Mouse (Mus musculus) CH12.LX (cell line): ENCODE results near the gene Fgg. TPM values are rescaled to one million over a fixed set of nuclear protein-coding genes. Genes with fewer than 3 reads are reported as not detected.

Experiments used
- DNase-seq: peaks from one replicate; pipeline ENCODE4 v3.0.0-alpha.2; 2013; ENCODE audit errors: extremely low read depth
- H3K27ac ChIP-seq: 2 replicates; pipeline ENCODE4 v1.5.1; 2012; ENCODE audit warnings: low read depth, mild to moderate bottlenecking, control low read depth, moderate library complexity; ENCODE audit not compliant: insufficient read depth
- H3K27me3 ChIP-seq: replicated peaks from 2 replicates; pipeline ENCODE3; 2012; ENCODE audit warnings: inconsistent platforms
- H3K36me3 ChIP-seq, 2 experiments: replicated peaks in 1 of 2; 2 replicates each; pipeline versions ENCODE3 to v1.6.1; 2012; ENCODE audit warnings: inconsistent platforms in 1 of 2, low read length in 1 of 2, mild to moderate bottlenecking in 1 of 2, mixed read lengths in 1 of 2, moderate library complexity in 1 of 2; ENCODE audit not compliant: control insufficient read depth in 1 of 2, insufficient read depth in 1 of 2
- H3K4me1 ChIP-seq, 2 experiments: 2 replicates each; pipeline ENCODE4 v1.6.1; 2012; ENCODE audit warnings: inconsistent platforms in 1 of 2, moderate library complexity in 1 of 2; ENCODE audit not compliant: insufficient read depth in 2 of 2, control insufficient read depth in 1 of 2
- H3K4me2 ChIP-seq: 2 replicates; pipeline ENCODE4 v1.6.1; 2012; ENCODE audit warnings: low read depth, mild to moderate bottlenecking, control low read depth; ENCODE audit not compliant: poor library complexity, insufficient read depth, severe bottlenecking
- H3K4me3 ChIP-seq, 3 experiments: fragments of 150-350 bp in 1 of 3; sonication (generic) in 1 of 3; replicated peaks in 1 of 3; 2 replicates each; pipeline versions ENCODE3 to v1.5.1; 2011 to 2012; ENCODE audit warnings: low read depth in 2 of 3, low read length in 2 of 3, mild to moderate bottlenecking in 2 of 3, moderate library complexity in 2 of 3, control low read depth in 1 of 3, improper control_type of control experiment in 1 of 3, inconsistent platforms in 1 of 3, mixed read lengths in 1 of 3; ENCODE audit not compliant: poor library complexity in 1 of 3
- H3K79me2 ChIP-seq: replicated peaks from 2 replicates; pipeline ENCODE4 v1.6.1; 2012; ENCODE audit warnings: mild to moderate bottlenecking, moderate library complexity; ENCODE audit not compliant: control insufficient read depth, poor library complexity, insufficient read depth, severe bottlenecking; ENCODE audit errors: extremely low read depth
- H3K9ac ChIP-seq: 2 replicates; pipeline ENCODE4 v1.6.1; 2012; ENCODE audit warnings: low read depth, mild to moderate bottlenecking, control low read depth, moderate library complexity; ENCODE audit not compliant: insufficient read depth
- H3K9me3 ChIP-seq: replicated peaks from 2 replicates; pipeline ENCODE3; 2012; ENCODE audit warnings: low read length, inconsistent platforms, mixed read lengths
- CHD2 ChIP-seq: IDR thresholded peaks from 2 replicates; pipeline ENCODE4 v1.6.1; 2011; ENCODE audit warnings: low read length, improper control_type of control experiment
- E2F4 ChIP-seq: IDR thresholded peaks from 2 replicates; pipeline ENCODE4 v1.6.1; 2011; ENCODE audit warnings: low read depth, low read length, improper control_type of control experiment; ENCODE audit not compliant: insufficient replicate concordance
- JUND ChIP-seq: conservative IDR thresholded peaks from 2 replicates; pipeline ENCODE4 v1.6.1; 2011; ENCODE audit warnings: low read depth, low read length, improper control_type of control experiment
- UBTF ChIP-seq: IDR thresholded peaks from 2 replicates; pipeline ENCODE4 v1.6.1; 2012; ENCODE audit warnings: low read depth, mild to moderate bottlenecking, inconsistent platforms, low read length, improper control_type of control experiment, moderate library complexity
- dilution Hi-C: fragments of 300-500 bp; cut with MboI; formaldehyde crosslinking; loops from 2 replicates; pipeline ENCODE4 v1.14.3; 2020; ENCODE audit warnings: low sequenced_read_pairs; ENCODE audit not compliant: extremely low pct_unique_long_range_greater_than_20kb, extremely low pct_ligation_motif_present
- in situ Hi-C: fragments of 300-500 bp; cut with MboI; formaldehyde crosslinking; loops from 3 replicates; pipeline ENCODE4 v1.14.3; 2019; ENCODE audit warnings: low sequenced_read_pairs, low pct_ligation_motif_present, low pct_unique_long_range_greater_than_20kb, mixed read lengths
- polyA plus RNA-seq: library from polyadenylated mRNA; unstranded; fragments of >175 nt; gene quantifications from 2 replicates; pipeline ENCODE4 v1.2.1, GENCODE M21; 2012; ENCODE audit warnings: low read depth; ENCODE audit not compliant: insufficient read length
- total RNA-seq, 2 experiments: library from RNA; depleted of rRNA; stranded (reverse); fragments of 300-350 nt in 1 of 2; fragments of >200 nt in 1 of 2; gene quantifications; 2 replicates each; pipeline ENCODE4 v1.2.3; 2012 to 2014

The Fgg gene
- total and polyA plus RNA-seq, 3 experiments, result not detected

GRCm38 (mm10) chr3:83057046-83057445 is 49.5 kb downstream of the Fgg start:
- TF ChIP-seq E2F4, result no peak
- no peak for TF ChIP-seq CHD2
- TF ChIP-seq UBTF, result no peak
- no peak for TF ChIP-seq JUND
- Histone ChIP-seq H3K36me3 (peaks cover 37 to 50% of the 10 kb centered on the region in 2 experiments), H3K4me2 (no peak overlapping the region), H3K79me2 (peaks cover 17% of the 10 kb centered on the region), H3K4me1 (peaks cover 0 to 24% of the 10 kb centered on the region in 2 experiments; a peak in 2 of 4 replicates), H3K9ac (no peak overlapping the region), H3K4me3 (no peak overlapping the region), H3K27ac (no peak overlapping the region), H3K27me3 (no peaks in the 10 kb centered on the region), H3K9me3 (no peaks in the 10 kb centered on the region)
- dilution Hi-C loops (no loop called here), in situ Hi-C loops (loop anchor here (10.0 kb wide), 1 partner anchor 182 kb away; the partner anchor contains the start of gene Rbm46)
- no peak for DNase-seq

Other genes with a start within 250 kb of the Fgg start
- not detected in 2 replicates for gene Rbm46, start 131.2 kb upstream of the Fgg start, total RNA-seq (2012; rRNA removed)
- not detected in 2 replicates for gene Rbm46, start 131.2 kb upstream of the Fgg start, total RNA-seq (2014; rRNA removed)
- gene Rbm46, start 131.2 kb upstream of the Fgg start, polyA plus RNA-seq, result not detected in 2 replicates
- not detected in 2 replicates for gene Lrat, start 103.8 kb upstream of the Fgg start, total RNA-seq (2012; rRNA removed)
- gene Lrat, start 103.8 kb upstream of the Fgg start, total RNA-seq (2014; rRNA removed), result not detected in 2 replicates
- gene Lrat, start 103.8 kb upstream of the Fgg start, polyA plus RNA-seq, result not detected in 2 replicates
- not detected in 2 replicates for gene Fga, start 18.4 kb downstream of the Fgg start, total RNA-seq (2012; rRNA removed)
- gene Fga, start 18.4 kb downstream of the Fgg start, total RNA-seq (2014; rRNA removed), result not detected in 2 replicates
- not detected in 2 replicates for gene Fga, start 18.4 kb downstream of the Fgg start, polyA plus RNA-seq
- not detected in 2 replicates for gene Fgb, start 42.1 kb downstream of the Fgg start, total RNA-seq (2012; rRNA removed)
- not detected in 2 replicates for gene Fgb, start 42.1 kb downstream of the Fgg start, total RNA-seq (2014; rRNA removed)
- gene Fgb, start 42.1 kb downstream of the Fgg start, polyA plus RNA-seq, result not detected in 2 replicates
- 93.1 and 101 TPM in 2 replicates for gene Plrg1, start 47.8 kb downstream of the Fgg start, total RNA-seq (2012; rRNA removed)
- gene Plrg1, start 47.8 kb downstream of the Fgg start, total RNA-seq (2014; rRNA removed), result 128 and 138 TPM in 2 replicates
- gene Plrg1, start 47.8 kb downstream of the Fgg start, polyA plus RNA-seq, result 99.9 and 108 TPM in 2 replicates
- gene Dchs2, start 120.2 kb downstream of the Fgg start, total RNA-seq (2012; rRNA removed), result not detected in 2 replicates
- not detected in 2 replicates for gene Dchs2, start 120.2 kb downstream of the Fgg start, total RNA-seq (2014; rRNA removed)
- gene Dchs2, start 120.2 kb downstream of the Fgg start, polyA plus RNA-seq, result not detected in 2 replicates